Mouse (Mus musculus) neutrophil, adult 83 days (primary cell): ENCODE measurements around the gene Prss3. TPM values are rescaled to one million over a fixed set of nuclear protein-coding genes. Genes with fewer than 3 reads are reported as not detected.

Source experiments
- total RNA-seq, 2 experiments: library from RNA; stranded (reverse); gene quantifications; one replicate each; pipeline ENCODE4 v1.2.4; 2023

Gene Prss3
- not detected for total RNA-seq

GRCm38 (mm10) chr6:41377578-41377977 is at the start of gene Prss3:
Gene Prss3, minus strand, starts transcription at chr6:41377678.

GRCm38 (mm10) chr6:41392056-41392455 is 14.6 kb upstream of the Prss3 start, which contains the start of gene Gm5771:
Gene Gm5771, plus strand, starts transcription at chr6:41392356.

GRCm38 (mm10) chr6:41353932-41354331 is 23.5 kb downstream of the Prss3 start, which contains the start of gene Try10:
Gene Try10, plus strand, starts transcription at chr6:41354105.

Other genes with a start within 250 kb of the Prss3 start
- gene Try4, start 75.4 kb downstream of the Prss3 start, total RNA-seq = not detected
- gene Try5, start 60.8 kb downstream of the Prss3 start, total RNA-seq = not detected
- gene Try10, start 23.6 kb downstream of the Prss3 start, total RNA-seq = not detected
- not detected for gene Gm5771, start 14.7 kb upstream of the Prss3 start, total RNA-seq
- not detected for gene Gm10334, start 68.5 kb upstream of the Prss3 start, total RNA-seq
- gene Prss1, start 81.3 kb upstream of the Prss3 start, total RNA-seq = not detected
- gene Prss2, start 144.1 kb upstream of the Prss3 start, total RNA-seq = under 1 TPM in 1 of 2 experiments, not detected in 1; 0.53 TPM
- 1 to 10 TPM in 1 of 2 experiments, under 1 TPM in 1; 0.20 to 1.5 TPM for gene Ephb6, start 227.8 kb upstream of the Prss3 start, total RNA-seq